Mouse (Mus musculus) embryonic facial prominence, embryonic 14.5 days (tissue): ENCODE data around the gene Slc25a39. TPM values are rescaled to one million over a fixed set of nuclear protein-coding genes. Genes with fewer than 3 reads are reported as not detected.

Source experiments
- ATAC-seq: fragments of 200-750 bp; cut with Nextera tagmentation; 2 replicates; pipeline ENCODE4 v1.8.0; 2017; ENCODE audit warnings: low read depth, moderate number of reproducible peaks, moderate TSS enrichment
- DNase-seq: peaks from one replicate; pipeline ENCODE4 v3.0.0-alpha.2; 2015; ENCODE audit warnings: low spot score
- H3K27ac ChIP-seq: fragments of 300-500 bp; sonication (generic); replicated peaks from 2 replicates; pipeline ENCODE4 v1.5.1; 2014; ENCODE audit warnings: low read depth, mild to moderate bottlenecking, low read length, moderate library complexity
- H3K27me3 ChIP-seq: fragments of 300-500 bp; sonication (generic); replicated peaks from 2 replicates; pipeline ENCODE4 v1.6.1; 2014; ENCODE audit warnings: low read length; ENCODE audit not compliant: control insufficient read depth, insufficient read depth
- H3K36me3 ChIP-seq: fragments of 300-500 bp; sonication (generic); 2 replicates; pipeline ENCODE4 v1.6.1; 2014; ENCODE audit warnings: low read length, mixed read lengths; ENCODE audit not compliant: control insufficient read depth, insufficient read depth
- H3K4me1 ChIP-seq: fragments of 300-500 bp; sonication (generic); 2 replicates; pipeline ENCODE4 v1.6.1; 2014; ENCODE audit warnings: antibody characterized with exemption, low read length; ENCODE audit not compliant: control insufficient read depth, insufficient read depth
- H3K4me2 ChIP-seq: fragments of 300-500 bp; sonication (generic); 2 replicates; pipeline ENCODE4 v1.6.1; 2014; ENCODE audit warnings: low read depth, mild to moderate bottlenecking, low read length, moderate library complexity, mixed read lengths
- H3K4me3 ChIP-seq: fragments of 300-500 bp; sonication (generic); 2 replicates; pipeline ENCODE4 v1.5.1; 2014; ENCODE audit warnings: low read depth, mild to moderate bottlenecking, low read length
- H3K9ac ChIP-seq: fragments of 300-500 bp; sonication (generic); 2 replicates; pipeline ENCODE4 v1.6.1; 2014; ENCODE audit warnings: low read depth, mild to moderate bottlenecking, low read length, moderate library complexity, mixed read lengths
- H3K9me3 ChIP-seq: fragments of 300-500 bp; sonication (generic); 2 replicates; pipeline ENCODE4 v1.6.1; 2016; ENCODE audit warnings: low read length; ENCODE audit not compliant: control insufficient read depth
- WGBS: fragments of 180-500 bp; shearing (Covaris S2); extraction: QIAGEN DNeasy Blood & Tissue Kit; methylation state at CpG from one replicate; pipeline ENCODE4 v1.1.7; 2014; 5-methylcytosine and 5-hydroxymethylcytosine counted together
- polyA plus RNA-seq: library from polyadenylated mRNA; unstranded; fragments of >200 nt; fragmentation: Nextera tagmentation; extraction: Ambion mirVana; gene quantifications from 2 replicates; pipeline ENCODE4 v1.2.1, GENCODE M21; 2014

Slc25a39 gene
- polyA plus RNA-seq, 1 experiment from 2014 or later, result 190 TPM

GRCm38 (mm10) chr11:102439093-102440082, 31.6 kb upstream of the Slc25a39 start:
- Histone ChIP-seq H3K4me2 (0 out of 2 replicates have a peak overlapping the region, but pooled peaks have one; percentile 84), H3K36me3 (peaks cover 89% of the 10 kb centered on the region), H3K27ac (no peak overlapping the region), H3K4me3 (no peak overlapping the region), H3K9ac (no peak overlapping the region), H3K4me1 (peaks cover 13% of the 10 kb centered on the region), H3K9me3 (no peaks in the 10 kb centered on the region), H3K27me3 (no peaks in the 10 kb centered on the region)
- 80% methylated on average over 14 of the region's 14 CpGs for WGBS
- DNase-seq (no peak), ATAC-seq (no peak)

- ATAC-seq, result peak; percentile 48
- H3K4me1 ChIP-seq, result peaks cover 13% of the 10 kb centered on the region
- H3K9ac ChIP-seq, result peak overlapping the region; percentile 61
- peak; percentile 74 for DNase-seq
- no peaks in the 10 kb centered on the region for H3K27me3 ChIP-seq
- no peaks in the 10 kb centered on the region for H3K9me3 ChIP-seq
- peak overlapping the region; percentile 84 for H3K4me2 ChIP-seq
- H3K27ac ChIP-seq, result no peak overlapping the region
- H3K36me3 ChIP-seq, result peaks cover 92% of the 10 kb centered on the region
- H3K4me3 ChIP-seq, result peak overlapping the region; percentile 42
- WGBS, result 13% methylated on average over 58 of the region's 77 CpGs
These were observed 30.7 kb upstream of the Slc25a39 start for GRCm38 (mm10) chr11:102438212-102439092.

- Histone ChIP-seq H3K4me1 (peaks cover 13% of the 10 kb centered on the region), H3K9me3 (no peaks in the 10 kb centered on the region), H3K4me2 (peak overlapping the region; percentile 84), H3K27me3 (no peaks in the 10 kb centered on the region), H3K27ac (0 out of 2 replicates have a peak overlapping the region, but pooled peaks have one; percentile 28), H3K36me3 (peaks cover 90% of the 10 kb centered on the region), H3K9ac (peak overlapping the region; percentile 61), H3K4me3 (peak overlapping the region; percentile 42)
- 5% methylated on average over 52 of the region's 87 CpGs for WGBS
- ATAC-seq (peak; percentile 26; the same call in 1 of the 2 replicates), DNase-seq (peak; percentile 80)
These were observed 29.6 kb upstream of the Slc25a39 start for GRCm38 (mm10) chr11:102437120-102438061.

- H3K4me1 ChIP-seq, result peaks cover 13% of the 10 kb centered on the region
- ATAC-seq, result no peak
- H3K9me3 ChIP-seq, result no peaks in the 10 kb centered on the region
- H3K4me3 ChIP-seq, result no peak overlapping the region
- 77% methylated on average over 10 of the region's 10 CpGs for WGBS
- no peak overlapping the region for H3K4me2 ChIP-seq
- no peak overlapping the region for H3K27ac ChIP-seq
- no peak overlapping the region for H3K9ac ChIP-seq
- peaks cover 80% of the 10 kb centered on the region for H3K36me3 ChIP-seq
- H3K27me3 ChIP-seq, result no peaks in the 10 kb centered on the region
- DNase-seq, result no peak
These were observed 28.7 kb upstream of the Slc25a39 start for GRCm38 (mm10) chr11:102436471-102436790.

- Histone ChIP-seq H3K27me3 (no peaks in the 10 kb centered on the region), H3K4me1 (peaks cover 13% of the 10 kb centered on the region), H3K4me2 (no peak overlapping the region), H3K27ac (no peak overlapping the region), H3K36me3 (peaks cover 75% of the 10 kb centered on the region), H3K4me3 (no peak overlapping the region), H3K9me3 (no peaks in the 10 kb centered on the region), H3K9ac (no peak overlapping the region)
- 89% methylated on average over 18 of the region's 18 CpGs for WGBS
- ATAC-seq, result no peak
- no peak for DNase-seq
These were observed 28.2 kb upstream of the Slc25a39 start for GRCm38 (mm10) chr11:102435754-102436470.

- Histone ChIP-seq H3K4me3 (no peak overlapping the region), H3K4me2 (no peak overlapping the region), H3K27me3 (no peaks in the 10 kb centered on the region), H3K4me1 (peaks cover 13% of the 10 kb centered on the region), H3K27ac (no peak overlapping the region), H3K36me3 (peaks cover 68% of the 10 kb centered on the region), H3K9me3 (no peaks in the 10 kb centered on the region), H3K9ac (no peak overlapping the region)
- 89% methylated on average over 11 of the region's 11 CpGs for WGBS
- ATAC-seq, result no peak
- no peak for DNase-seq
These were observed 27.3 kb upstream of the Slc25a39 start for GRCm38 (mm10) chr11:102434816-102435705.

- H3K9ac ChIP-seq, result no peak overlapping the region
- peaks cover 16% of the 10 kb centered on the region for H3K4me1 ChIP-seq
- no peaks in the 10 kb centered on the region for H3K27me3 ChIP-seq
- ATAC-seq (no peak; the same call in 1 of the 2 replicates), DNase-seq (peak; percentile 93)
- H3K9me3 ChIP-seq, result no peaks in the 10 kb centered on the region
- no peak overlapping the region for H3K27ac ChIP-seq
- no peak overlapping the region for H3K4me3 ChIP-seq
- no peak overlapping the region for H3K4me2 ChIP-seq
- H3K36me3 ChIP-seq, result peaks cover 62% of the 10 kb centered on the region
- 7% methylated on average over 7 of the region's 7 CpGs for WGBS
These were observed 26.7 kb upstream of the Slc25a39 start for GRCm38 (mm10) chr11:102434406-102434805.
